Mouse (Mus musculus) v-Abl transformed pro-B cells (cell line): ENCODE data around the gene Mmp7.

Experiments
- in situ Hi-C, 2 experiments: fragments of 400-800 bp; cut with MboI; formaldehyde crosslinking; loops; one replicate each; pipeline ENCODE4 v1.15.1; 2025; ENCODE audit not compliant: unreplicated experiment in 2 of 2

Gene Mmp7

DNA sequence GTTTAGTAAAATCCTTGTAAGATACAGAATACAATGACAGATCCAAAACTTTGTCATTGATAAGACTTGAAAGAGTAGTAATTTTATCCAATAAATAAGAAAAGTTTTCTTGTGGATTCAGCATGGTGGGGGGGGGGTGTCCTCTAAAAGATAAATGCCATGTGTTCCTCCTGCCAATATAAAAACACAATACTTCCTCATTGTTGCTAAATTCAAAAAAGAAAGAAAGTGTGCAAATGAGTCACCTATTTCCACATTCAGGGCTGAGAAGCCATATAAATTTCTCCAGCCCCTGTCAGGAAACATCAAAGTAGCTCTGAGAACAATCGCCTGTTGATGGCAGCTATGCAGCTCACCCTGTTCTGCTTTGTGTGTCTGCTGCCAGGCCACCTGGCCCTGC is at the start of gene Mmp7:
Gene Mmp7 (plus strand): TSS at position 301 of the 400 bp plus-strand sequence.
- in situ Hi-C loops: no loop called here

DNA sequence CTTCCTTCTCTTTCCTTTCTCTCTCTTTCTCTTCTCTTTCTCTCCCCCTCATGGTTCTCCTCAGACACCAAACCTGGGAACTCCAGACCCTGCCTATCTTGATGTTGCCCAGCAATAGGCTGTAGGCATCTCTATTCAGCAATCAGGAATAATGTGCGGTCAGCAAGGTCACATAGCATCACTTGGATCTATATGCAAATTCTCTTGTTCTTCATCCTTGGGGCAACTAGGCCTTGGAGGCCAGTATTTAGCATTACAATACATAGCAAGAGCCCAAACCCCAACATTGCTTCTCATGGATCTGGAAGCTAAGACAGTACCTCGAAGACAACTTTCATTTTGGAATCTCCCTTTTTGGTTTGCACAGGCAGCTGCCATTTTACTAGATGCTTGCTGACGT is 44.0 kb upstream of the Mmp7 start:
- in situ Hi-C loops: loop anchor here in 1 of 2 experiments (25.0 kb wide), 1 partner anchor 1714 kb away; no protein-coding TSS in a partner anchor

DNA sequence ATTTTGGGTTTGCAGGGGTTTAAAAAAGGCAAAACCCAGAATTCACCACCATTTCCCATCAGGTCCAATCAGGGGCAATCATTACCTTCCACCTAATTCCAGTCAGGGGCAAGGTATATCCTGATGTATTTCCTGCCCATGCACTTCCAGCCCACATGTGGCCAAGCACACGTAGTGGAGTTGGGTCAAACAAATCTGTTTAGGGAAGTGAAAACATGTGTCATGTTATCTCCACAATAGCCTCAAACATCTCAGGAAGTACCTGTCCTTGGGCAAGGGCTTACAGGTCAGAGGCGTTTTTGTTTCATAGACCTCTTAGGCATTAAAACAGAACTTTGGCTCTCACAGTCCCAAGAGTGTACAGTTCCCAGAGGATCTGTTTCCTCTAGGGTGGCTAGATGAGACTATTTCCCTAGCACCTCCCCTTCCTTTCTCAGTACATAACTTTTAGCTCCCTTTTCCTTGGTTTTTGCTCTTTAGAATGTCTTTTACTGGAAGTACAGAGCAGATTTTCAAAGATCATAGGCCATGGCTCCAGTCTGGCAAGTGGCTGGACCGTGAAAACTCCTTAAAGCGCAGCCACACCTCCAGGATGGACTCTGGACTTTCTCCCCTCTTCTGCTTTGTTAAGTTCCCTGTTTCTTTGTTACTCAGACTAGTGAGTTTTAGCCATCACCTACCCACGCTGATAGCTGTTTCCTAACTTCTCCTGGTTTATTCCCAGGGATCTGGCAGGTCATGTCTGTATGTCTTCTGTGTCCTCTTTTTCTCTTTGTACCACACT is 41.3 kb upstream of the Mmp7 start:
- in situ Hi-C loops: no loop called here

DNA sequence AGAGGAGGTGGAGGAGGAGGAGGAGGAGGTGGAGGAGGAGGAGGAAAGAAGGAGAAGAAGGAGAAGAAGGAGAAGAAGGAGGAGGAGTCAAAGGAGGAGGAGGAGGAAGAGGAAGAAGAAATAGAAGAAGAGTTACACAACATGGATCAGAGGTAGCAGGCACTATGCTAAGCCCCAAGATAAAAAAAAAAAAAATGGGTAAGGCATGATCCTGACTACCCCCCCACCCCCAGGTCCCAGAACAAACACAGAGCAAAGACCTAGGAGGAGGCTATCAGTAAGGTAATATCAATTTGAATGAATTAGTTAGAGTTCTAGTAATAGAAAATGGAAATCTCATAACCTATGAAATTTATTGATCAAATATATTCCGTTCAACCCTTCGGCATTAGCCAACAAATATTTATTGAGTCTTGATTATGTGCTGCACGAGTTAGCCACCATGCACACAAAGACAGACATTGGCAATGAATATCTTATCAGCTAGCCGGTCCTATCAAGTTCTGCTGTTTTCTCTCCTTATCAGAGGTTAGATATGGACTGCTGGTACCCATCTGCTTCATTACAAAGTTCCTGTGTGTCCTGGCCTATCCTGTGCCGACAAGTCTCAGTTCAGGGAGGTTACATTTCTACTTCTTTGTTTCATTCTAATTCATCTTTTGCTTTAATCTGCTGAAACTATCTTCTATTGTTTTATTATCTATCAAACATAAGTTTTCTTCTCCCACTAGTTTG is 39.4 kb upstream of the Mmp7 start:
- in situ Hi-C loops: no loop called here

DNA sequence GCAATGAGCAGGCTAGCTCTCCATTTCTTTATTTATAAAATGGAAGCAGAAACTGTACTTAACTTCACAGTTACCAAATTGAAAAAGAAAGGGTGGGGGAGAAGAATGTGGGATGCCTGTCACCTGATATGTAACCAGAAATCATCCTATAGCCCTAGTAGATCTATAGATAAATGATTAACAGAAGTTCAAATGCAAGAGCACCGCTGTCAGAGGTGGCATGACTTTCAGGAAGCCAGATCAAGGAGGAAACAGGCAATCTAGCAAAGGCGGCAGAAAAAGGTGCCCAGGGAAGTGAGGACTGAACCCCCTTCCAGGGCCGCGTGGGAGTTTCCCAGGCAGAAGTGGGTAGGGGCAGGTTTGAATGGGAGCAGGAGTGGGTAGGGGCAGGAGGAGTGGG is 33.9 kb upstream of the Mmp7 start:
- in situ Hi-C loops: no loop called here

DNA sequence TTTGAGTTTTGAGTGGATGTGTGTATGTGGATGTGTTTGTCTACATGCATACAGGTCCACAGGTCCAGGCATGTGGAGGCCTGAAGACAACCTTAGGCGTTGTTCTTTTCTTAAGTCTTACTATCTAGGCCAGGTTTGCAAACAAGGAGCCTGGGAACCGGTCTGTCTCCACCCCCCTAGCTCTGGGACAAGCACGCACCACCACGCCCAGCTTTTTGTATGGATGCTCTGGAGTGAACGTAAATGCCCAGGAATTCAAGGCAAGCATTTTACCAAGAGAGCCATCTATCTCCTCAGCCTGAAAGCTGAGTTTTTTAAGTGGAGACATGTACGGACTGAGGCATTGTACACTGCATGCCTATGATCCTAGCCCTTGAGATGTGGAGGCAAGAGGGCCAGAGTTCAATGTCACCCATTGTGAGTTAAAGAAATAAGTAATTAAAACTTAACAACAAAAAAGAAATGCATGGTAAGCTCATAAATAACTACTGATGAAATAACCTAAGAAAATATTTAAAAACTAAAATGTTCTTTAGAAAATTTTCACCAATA is 32.3 kb upstream of the Mmp7 start:
- in situ Hi-C loops: no loop called here

DNA sequence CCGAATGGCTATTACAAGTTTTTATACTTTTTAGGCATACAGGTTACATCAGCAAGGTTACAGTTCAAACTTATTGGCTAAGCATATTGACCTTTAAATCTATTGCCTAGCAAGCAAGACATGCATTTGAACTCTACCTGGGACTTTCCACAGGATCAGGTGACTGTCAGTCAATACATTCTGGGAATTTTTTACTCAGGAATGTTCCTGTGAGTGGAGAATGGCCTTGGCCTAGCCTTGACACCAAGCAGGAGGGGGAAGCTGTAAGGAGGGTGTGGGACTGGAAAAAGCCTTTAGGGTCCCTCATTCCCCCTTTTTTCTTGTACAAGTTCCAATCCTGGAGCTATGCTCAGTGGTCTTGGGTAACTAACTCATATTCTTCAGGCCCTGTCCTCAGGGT is 30.5 kb upstream of the Mmp7 start:
- in situ Hi-C loops: no loop called here

DNA sequence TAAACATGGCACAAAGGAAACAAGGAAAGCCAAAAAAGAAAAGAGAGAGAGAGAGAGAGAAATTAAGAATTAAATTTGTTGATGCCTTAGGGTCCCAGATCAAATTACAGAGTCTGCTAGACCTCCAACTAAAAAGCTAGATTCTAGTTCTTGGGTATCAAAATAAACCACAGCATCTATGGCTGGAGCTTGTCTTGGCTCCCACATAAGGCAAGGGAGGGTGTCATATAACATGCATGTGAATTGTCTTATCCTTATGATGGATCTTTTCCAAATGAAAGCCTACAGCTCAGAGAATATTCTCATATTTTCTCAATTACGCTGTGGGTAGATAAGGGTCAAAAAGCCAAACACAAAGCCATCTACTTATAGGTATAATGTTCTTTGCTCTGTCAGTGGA is 22.2 kb upstream of the Mmp7 start:
- in situ Hi-C loops: no loop called here

DNA sequence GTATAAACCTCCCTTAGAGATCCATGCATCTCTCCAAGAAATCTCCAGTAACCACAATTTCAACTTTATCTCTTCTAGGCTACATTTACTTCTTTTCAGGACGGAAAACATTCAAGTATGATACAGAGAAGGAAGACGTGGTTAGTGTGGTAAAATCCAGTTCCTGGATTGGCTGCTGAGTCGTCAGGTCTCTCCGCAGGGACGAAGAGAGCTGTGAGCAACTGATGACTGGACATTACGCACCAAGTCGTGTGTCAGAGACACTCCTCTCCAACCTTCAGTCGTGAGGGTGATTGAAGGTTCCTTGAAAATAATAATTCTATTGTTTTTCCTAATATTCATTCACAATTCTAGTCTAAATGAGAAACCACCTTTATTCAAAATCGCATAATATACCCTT is 18.9 kb upstream of the Mmp7 start:
- in situ Hi-C loops: no loop called here

DNA sequence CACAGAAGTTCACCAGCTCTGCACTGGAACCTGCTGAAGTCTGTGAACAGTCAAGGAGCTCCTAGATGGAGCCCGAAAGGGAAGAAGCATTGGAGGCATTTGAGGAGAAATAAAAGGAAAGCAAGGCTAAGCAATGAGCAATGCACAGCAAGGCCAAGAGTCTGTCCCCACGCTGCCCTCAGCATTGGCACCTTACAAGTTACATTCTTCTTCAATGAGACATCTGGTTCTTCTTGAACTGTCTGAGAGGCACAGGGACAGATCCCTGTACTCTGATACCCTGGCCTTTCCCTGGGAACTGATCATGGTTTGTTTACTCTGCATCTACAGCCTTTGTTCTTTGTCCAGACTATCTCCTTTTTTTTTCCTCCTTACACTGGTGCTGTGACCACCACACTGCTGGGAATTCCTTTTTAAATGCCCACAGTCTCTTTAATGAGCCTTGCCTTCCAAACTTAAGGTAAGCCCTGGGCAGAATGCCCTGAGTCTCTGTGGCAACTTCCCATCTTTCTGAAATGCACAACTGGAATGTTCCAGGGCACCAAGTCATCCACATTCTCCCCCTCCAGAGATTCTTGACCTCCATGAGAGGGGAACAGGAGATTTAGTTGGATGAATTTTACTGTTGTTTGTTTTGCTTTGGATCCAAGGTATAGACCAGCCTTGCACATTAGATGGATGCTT is 13.6 kb upstream of the Mmp7 start:
- in situ Hi-C loops: no loop called here

DNA sequence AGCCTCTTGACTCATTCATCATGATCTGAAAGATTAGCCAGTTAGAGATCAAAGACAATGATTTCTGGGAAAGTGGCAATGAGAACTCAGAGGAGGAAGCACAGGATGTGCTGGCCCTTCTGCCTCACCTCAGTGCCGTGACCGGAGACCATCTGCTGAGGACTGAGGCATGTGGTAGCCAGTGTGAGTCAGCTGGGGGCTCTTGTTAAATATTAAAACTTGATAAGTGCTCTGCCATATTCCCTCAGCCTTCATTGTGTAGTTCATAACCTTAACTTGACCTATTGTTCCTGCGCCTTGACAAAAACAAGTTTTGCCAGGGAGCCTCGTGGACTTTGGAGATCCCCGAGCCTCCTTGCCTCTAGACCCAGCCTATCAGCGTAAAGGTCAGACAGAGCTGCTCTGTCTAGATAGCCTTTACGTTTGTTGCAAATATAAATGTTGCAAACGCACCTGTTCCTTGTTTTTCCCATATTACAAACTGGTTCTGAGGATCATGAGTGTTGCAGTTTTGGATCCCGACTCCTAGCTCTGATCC is 9.7 kb upstream of the Mmp7 start:
- in situ Hi-C loops: no loop called here

DNA sequence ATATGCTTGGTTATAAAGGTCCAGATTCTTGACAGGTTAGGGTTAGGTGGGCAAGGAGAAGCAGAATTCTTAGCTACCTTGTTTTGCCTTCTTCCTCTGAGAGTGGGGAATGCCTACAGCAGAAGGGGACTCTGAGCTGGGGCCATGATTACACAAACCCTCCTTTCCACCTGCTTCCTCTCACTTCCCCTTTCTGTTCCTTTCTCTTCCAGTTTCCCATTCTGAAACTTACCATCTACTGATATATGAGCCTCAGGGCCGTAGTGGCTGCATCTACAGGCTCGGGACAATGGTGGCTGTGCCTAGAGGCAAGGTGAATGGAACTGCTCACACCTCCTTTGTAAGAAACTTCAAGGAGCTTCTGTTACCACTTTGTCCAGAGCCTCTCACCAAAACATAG is 5.9 kb upstream of the Mmp7 start:
- in situ Hi-C loops: no loop called here

DNA sequence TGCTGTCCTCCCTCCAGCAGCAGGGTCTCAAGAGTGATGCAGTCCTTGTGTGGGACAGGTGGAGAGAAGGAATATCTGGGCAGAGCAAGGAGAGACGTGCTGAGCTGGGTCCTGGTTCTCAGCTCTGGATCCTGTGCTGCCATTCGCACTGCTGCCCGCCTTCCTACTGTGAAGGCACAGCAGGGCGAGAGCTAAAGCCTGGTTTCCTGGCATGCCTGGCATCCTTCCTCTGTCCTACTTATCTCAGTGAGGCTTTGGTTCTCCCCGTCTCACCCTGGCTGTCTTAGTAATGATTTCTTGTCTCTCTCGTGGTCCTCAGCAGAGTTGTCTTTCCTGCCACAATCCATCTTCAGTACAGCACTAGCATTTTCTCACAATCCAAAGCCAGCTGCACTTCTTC is 2.1 kb upstream of the Mmp7 start:
- in situ Hi-C loops: no loop called here

DNA sequence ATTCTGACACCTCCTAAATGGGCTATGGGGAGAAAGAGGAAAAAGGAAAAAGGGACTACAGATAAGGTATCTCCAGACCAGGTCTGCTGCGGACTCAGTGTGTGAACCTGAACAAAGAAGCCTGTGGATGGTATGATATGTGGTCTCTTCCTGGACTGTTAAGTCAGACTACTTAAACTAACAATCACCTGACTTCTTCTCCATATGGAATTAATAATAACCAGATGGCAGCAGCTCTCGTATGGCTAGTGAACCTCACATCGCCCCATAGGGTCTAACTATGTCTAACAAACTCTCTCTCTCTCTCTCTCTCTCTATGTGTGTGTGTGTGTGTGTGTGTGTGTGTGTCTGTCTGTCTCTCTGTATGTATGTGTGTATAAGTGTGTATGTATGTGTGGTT is 2.1 kb downstream of the Mmp7 start:
- in situ Hi-C loops: no loop called here

DNA sequence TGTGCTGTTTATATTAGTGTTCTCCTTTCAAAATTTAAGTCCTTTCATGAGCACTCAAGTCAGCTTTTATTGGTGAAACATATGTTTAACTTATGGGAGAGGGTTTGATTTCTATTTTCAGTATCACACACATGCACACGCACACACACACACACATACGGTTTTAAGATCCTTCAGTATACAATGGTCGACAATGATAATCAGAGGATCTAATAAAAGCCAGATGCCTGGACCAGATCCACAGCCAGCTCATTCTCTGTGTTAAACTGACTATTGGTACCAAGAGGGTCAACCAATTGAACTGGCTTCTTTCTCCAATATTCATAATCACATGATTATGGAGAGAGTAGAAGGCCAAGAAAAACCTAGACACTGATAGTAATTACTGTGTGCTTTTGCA is 3.8 kb downstream of the Mmp7 start:
- in situ Hi-C loops: no loop called here

DNA sequence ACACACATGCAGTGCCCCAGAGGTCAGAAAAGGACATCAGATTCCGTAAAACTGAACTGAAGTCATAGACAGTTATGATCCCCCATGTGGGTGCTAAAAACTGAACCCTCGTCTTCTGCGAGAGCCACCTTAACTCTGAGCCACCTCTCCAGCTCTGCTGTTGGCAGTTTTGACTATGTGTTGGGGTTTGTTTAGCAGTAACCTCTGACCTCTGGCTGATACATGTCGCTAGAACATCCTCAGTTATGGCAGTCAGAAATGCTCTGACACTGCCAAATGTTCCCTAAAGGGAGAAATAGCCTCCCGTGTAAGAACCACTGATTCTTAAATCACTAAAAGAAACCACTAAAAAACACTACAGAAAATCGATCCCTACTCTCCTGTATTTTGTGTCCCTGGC is 16.8 kb downstream of the Mmp7 start:
- in situ Hi-C loops: loop anchor here in 1 of 2 experiments (5.0 to 10.0 kb wide), 3 partner anchors 106 to 506 kb away; no protein-coding TSS in a partner anchor

DNA sequence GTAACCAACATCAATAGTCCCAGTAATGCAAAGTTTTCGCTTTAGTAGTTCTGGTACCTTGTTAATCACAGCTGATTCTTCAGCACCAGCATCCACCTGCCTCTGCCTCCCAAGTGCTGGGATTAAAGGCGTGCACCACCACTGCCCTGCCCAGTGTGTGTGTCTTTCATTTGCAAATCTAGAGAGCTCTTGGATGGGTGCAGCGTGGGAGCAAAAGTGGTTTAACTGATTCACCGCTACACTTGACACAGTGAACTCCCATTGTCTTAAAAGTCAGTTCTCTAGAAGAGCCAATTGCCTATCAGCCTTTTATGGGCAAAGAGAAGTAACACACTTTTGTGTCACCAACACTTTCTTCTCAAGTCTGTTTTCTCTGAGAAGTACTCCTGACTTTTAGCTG is 19.3 kb downstream of the Mmp7 start:
- in situ Hi-C loops: loop anchor here (5.0 to 10.0 kb wide), 5 partner anchors 109 to 494 kb away; no protein-coding TSS in a partner anchor

DNA sequence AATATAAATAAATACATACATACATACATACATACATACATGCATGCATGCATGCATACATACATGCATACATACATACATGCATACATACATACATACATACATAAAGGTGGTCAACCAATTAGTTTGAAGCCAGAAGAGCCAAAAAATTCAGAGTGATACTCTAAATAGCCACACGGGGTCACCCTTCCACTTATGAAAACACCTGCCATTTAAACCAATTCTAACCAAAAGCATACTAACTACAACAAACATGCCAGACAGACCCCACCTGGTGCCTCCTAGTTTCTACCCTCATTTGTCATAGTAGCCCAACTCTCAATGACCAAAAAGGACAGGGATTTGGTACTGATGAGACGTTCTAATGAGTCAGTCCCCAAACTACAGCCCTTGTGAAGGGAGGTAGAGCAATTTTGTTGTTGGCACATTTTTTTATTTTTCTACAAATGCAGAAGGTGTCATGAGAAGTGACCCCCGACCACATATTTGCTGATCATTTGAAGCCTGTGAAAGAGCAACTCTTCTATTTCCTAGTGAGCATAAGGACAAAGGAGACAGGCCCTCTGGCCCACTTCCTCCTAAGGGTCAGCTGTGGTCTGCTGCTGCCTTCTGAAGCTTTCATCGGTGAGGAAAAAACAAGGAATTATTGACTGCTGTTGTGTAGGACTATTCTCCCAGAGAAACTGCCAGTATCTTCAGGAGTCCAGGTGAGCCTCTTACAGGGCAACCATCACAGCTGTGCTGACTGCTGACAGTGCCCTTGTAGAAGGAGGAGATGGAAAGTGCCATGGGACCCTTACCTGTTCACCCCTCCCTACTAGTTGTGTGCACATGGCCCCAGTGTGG is 22.4 kb downstream of the Mmp7 start:
- in situ Hi-C loops: loop anchor here (5.0 to 10.0 kb wide), 5 partner anchors 108 to 497 kb away; no protein-coding TSS in a partner anchor

DNA sequence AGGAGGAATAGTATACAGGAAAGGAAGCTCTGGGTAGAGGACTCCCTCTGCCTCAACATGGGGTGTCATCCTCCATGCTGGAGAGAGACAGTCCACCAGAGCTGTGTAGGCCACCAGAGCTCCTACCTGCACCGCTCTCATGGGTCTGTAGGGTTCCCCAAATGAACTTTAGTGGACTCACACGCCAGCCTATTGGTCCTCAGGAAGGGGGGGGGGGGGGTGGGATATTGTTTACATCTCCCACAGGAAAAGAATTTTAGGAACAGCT is 23.0 kb downstream of the Mmp7 start:
- in situ Hi-C loops: loop anchor here (5.0 to 10.0 kb wide), 6 partner anchors 52 to 498 kb away; no protein-coding TSS in a partner anchor

DNA sequence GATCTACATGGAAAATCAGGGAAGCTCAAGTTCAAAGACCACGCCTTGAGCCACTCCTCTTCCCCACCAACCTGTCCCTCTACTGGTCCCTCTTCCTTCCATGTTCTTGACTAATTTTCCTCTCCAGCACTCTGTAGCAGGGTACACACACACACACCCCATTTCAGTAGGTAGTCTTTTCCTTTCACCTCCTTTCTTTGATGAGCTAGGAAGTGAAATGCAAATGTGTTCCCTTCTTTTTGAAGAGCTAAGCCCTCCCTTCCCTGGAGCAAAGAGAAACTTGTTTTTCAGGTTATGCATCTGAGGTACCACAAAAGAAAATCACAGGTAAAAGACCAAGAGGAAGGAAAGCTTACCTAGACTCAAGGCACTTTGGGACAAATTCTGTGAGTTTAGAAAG is 29.7 kb downstream of the Mmp7 start:
- in situ Hi-C loops: no loop called here
